Mouse (Mus musculus): Measurements from ENCODE around the gene Doxl2.
A peak's percentile ranks its signal among the peaks of the same experiment; 100 is the strongest.

Gene Doxl2

DNA sequence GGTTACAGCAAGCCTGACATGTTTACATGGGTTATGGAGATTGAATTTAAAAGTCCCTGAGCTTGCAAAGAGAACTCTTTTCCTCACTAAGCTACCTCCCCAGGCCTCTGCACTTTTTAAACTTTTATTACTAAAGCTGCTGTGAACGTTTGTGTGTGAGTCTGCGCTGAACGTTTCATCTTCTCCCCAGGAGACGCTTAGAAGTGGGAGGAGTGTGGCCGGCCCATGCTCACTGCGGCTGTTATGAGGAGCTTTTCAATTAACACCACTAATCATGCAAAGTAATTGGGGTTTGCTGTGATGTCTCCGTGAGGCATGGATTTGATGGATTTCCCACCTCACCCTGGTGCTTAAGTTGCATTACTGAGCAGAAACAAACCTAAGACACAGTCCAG, 34.4 kb downstream of the Doxl2 start:
- no peak for DNase-seq (ENCODE audit: low spot score in 2 of 2)

DNA sequence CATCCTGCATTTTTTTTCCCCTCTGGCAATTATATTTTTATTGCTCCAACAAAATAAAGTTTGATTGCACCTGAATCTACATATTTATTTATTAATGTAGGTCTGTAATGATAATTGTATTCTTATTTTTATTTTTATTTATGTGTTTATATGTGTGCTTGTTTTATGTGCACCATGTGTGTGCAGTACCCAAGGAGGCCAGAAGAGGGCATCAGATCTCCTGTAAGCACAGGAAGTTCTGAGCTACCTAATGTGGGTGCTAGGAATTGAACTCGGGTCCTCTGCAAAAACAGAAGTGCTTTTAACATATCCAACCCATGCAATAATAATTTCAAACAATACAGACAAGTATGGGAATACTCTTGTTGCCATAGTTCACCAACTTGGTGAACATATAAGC, 34.9 kb downstream of the Doxl2 start:
- DNase-seq (ENCODE audit: low spot score in 2 of 2): no peak

DNA sequence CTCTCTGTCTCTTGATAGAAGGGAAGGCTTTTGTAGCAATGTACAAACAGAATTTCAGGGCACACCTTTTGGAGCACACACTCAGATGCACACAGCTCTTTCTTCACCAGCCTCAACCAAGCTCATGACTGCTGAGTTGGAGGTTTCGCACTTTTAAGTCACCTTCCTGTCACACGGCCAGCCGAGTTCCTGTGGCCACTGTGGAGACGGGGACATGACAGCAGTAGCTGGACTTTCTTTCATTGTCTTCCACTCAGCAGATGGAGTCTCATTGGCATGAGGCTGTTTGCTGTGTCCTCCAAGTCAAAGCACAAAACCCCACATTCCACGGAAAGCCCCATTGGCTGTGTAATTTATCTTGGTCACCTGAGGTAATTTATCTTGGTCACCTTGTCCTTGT, 36.4 kb downstream of the Doxl2 start:
- no peak for DNase-seq (ENCODE audit: low spot score in 2 of 2)

DNA sequence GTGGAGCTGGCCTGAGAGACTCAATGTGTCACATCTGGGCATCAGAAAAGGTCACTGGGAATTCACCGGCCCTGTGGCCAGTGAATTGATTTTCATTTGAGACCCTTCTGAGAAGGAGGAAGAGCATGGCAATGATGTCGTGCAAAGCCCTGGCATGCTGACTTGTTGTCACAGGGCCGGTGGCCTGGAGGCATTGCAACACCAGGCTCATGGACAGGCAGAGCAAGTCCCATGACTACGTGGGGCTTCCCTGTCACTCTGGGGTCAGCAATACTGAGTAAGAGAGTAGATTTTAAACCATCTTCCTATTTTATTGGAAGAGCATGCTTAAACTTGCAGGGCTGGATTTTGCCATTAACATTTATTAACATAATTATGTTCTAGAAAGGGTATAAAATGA, 38.3 kb downstream of the Doxl2 start:
- no peak for DNase-seq (ENCODE audit: low spot score in 2 of 2)

DNA sequence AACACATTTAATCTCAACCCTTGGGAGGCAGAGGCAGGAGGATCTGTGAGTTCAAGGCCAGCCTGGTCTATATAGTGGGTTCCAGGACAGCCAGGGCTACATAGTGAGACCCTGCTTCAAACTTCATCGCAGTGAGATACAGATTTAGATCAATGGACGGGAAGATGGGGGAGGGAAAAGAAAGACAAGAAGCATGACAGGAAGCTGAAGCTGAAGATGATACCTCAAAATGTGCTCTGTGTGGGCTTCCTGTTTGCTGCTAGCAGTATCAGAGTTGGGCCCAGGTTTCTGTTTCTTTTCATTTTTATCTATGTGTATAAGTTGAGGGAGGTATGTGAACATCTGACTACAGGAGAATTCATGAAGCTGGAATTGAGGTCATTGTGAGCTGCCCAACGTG, 38.7 kb downstream of the Doxl2 start:
- DNase-seq (ENCODE audit: low spot score in 2 of 2): no peak

DNA sequence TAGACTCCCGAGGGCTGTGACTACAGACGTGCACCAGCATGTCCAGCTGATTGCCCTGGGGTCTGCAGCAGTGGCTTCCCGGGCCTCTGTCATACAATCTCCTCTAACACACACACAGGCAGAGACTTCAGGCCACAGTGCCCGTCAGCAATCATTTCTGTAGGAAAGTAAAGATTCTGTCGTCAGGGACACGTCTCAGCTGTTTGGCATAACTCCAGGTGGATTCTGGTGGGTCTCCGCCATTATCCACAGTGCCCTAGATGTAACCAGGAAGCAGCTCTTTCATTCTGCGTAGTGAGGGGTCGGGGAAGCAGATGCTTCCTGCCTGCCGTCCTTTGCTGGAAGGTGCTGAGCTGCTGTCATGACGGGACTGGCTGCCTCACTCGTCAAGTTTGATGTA, 42.4 kb downstream of the Doxl2 start:
- DNase-seq (ENCODE audit: low spot score in 2 of 2): no peak

DNA sequence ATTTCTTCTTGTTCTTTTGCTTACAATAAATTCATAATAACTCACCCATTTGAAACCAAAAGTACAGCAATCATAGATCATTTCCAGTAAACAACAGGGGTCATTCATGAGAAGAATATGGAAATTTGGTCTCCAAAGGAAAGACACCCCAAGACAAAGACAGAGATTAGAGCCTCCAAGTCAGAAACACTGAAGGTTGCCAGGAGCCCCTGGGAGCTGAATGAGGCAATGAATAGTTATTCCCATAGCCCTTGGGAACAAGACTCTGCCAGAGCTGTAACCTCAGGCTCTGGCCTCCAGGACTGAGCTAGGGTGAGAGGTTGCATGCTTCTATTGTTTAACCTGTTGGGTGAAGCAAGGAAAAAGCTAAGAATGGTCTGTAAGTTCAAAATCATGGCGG, 44.6 kb downstream of the Doxl2 start:
- no peak for DNase-seq (ENCODE audit: low spot score in 2 of 2)

DNA sequence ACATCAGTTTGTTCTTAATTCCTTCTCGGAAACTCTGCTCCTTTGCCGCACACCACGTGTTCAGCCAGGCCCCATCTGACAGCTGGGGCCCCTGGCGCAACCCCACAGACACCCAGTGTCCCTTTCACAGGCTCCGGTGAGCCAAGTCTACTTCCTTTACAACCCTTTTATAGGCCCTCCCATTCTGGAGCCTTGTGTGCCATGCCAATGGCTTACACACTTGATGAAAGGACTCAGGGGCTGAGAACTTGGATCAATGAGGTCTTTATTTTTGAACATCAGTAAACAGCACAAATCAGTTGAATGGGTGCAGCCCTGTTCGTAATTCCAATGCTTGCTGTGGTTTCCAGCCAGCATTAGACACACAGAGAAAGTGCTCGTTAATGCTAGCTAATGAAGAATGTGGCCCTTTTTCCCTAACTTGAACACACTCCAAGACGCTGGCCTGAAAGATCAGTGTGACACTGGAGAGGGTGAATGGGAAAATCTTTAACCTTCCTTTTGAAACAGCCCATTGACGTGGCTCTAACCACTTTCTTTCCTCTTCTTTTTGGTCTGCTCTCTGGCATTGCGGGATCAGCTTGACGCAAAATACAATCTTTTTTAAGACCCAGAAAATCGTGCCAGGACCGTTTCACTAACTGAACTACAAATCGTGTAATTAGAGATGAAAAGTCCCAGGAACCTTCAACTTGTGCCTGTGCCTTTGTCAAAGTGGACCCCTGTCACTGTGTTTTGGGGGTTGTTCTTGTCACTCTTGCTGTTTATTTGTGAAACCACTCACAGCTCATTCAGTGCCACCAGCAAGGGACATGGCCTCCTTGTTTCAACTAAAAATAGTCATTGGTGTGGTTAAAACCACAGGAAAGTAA, 46.6 kb downstream of the Doxl2 start:
- peak; percentile 54 to 70 for DNase-seq (ENCODE audit: low spot score in 2 of 2)

DNA sequence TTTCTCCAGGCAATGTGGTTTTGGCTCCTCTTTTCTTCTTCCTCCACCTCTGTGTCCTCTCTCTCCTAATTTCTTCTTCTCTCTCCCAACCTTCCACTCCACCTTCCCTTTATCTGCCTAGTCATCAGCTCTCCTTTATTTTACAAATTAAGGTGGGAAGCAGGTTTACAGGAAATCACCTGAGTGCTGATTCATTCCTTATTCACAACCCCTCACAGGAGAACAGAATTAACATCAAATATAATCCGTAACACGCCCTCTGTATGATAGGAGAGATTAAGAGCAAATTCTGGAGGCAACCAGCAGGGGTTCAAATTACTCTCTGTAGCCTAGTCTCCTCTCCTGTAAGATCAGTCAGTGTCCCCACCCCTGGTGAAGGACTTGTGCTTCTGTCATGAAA, 47.6 kb downstream of the Doxl2 start:
- no peak for DNase-seq (ENCODE audit: low spot score in 2 of 2)

DNA sequence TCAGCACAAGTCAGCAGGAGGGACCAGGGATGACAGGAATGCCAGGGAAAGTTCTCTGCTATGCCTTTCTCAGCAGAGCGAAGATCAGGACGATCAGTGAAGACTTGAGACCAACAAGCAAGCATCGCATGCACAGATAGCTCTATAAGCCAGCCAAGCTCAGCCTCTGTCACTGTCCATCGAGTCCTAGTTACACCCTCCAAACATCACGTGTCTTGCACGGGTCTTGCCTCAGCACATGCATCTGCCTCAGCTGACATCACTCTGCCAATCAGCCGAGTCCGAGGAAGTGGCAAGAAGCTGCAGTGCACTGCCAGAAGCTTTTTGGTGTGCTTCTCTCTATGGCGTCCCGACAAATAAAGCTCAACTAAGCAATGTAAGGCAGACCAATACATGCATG, 48.6 kb downstream of the Doxl2 start:
- no peak for DNase-seq (ENCODE audit: low spot score in 2 of 2)

DNA sequence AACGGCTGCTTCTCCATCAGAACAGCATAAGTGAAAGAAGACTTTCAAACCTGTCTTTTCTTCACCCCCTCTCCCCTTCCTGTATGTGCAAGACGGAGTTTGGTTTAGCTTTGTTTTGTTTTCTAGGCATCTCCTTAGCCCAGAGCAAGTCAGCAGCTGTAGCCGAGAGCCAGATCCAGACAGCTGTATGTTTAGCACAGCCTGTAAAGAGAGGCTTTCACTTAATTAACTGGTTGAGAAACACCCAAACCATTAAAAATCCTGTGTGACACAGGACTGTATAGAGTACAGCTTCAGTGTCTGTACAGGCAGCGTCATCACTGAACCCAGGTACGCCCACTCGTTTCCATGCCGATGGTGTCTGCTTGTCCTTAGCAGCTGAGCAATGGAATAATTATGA, 50.5 kb downstream of the Doxl2 start:
- no peak for DNase-seq (ENCODE audit: low spot score in 2 of 2)

DNA sequence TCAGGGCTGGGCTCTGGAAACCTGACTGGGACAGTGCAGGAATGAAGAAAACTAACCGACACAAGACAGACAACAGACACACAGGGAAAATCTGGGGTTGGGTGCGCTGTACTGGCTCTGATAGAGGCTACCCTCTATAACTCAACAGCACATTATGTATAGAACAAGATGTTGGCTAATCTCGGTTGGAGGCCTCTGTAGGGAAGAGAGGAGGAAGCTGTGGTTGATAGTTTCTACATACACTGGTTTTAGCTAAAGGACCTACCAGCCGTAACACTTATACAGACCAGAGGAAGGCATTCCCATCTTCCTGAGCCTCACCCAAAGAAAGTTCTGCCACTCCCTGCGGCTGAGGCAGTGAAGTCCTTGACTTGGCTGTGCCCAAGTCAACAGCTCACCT, 51.7 kb downstream of the Doxl2 start:
- no peak for DNase-seq (ENCODE audit: low spot score in 2 of 2)

DNA sequence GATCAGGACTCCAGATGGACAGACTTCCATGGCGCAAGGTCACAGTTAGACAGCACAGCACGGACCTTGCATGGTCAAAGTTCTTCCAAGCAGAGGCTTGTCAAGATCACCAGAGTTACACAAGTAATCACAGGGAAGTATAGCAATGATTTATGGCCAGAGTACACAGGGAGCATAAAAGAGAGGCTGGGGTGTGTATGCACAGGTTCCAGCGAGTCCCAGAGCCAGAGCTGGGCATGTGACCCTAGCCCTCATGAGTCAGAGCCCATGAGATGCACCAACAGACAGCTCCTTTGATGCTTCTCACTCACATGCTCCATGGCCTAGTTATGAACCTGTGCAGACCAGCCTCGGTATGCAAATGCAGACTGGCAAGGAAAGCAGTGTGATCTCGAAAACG, 53.3 kb downstream of the Doxl2 start:
- DNase-seq (ENCODE audit: low spot score in 2 of 2): no peak

All from frontal cortex, postnatal 10 days (tissue).